Mouse (Mus musculus) central nervous system, embryonic 11.5 days (tissue): Measurements from ENCODE around the gene Olfr1396. TPM values are rescaled to one million over a fixed set of nuclear protein-coding genes. Genes with fewer than 3 reads are reported as not detected.

Experiments used
- polyA plus RNA-seq: library from polyadenylated mRNA; depleted of rRNA; stranded (reverse); fragments of >200 nt; gene quantifications from 2 replicates; pipeline ENCODE4 v1.2.3, GENCODE M21; 2012; rRNA removed

Gene Olfr1396
- polyA plus RNA-seq = not detected in 2 replicates

DNA sequence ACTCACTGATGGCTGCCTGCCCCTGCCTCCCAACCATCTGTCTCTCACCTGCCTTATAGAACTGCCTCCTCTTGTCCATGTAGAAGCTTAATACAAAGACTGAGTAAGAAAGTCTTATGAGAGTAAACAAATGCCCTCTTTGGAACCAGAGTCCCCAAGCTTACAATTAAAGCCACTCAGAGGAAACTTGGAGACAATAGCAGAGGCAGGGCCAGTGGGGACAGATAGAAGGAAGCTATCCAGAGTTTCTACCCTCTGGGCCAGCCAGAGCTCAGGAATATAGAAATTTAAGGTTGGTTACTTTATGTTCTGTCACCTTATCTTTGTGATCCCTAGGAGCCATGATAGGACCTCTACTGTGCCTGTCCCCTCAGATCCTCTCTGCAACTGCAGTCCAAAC is at the start of gene Olfr1396:
TSS of gene Olfr1396 (minus strand) at position 101 of the 400 bp plus-strand sequence.

GRCm38 (mm10) chr11:49154077-49154476 is 39.4 kb upstream of the Olfr1396 start, which contains the start of gene Olfr1394:
Gene Olfr1394, plus strand, starts transcription at chr11:49154377.

GRCm38 (mm10) chr11:49141974-49142373 is 27.3 kb upstream of the Olfr1396 start, which contains the start of gene Olfr1395:
Gene Olfr1395, plus strand, starts transcription at chr11:49142274.

GRCm38 (mm10) chr11:49076001-49076757 is 38.5 kb downstream of the Olfr1396 start, which contains the start of gene Ifi47:
Gene Ifi47, plus strand, starts transcription at chr11:49076587.

GRCm38 (mm10) chr11:49063713-49064469 is 50.8 kb downstream of the Olfr1396 start, which contains the start of gene Tgtp2:
Gene Tgtp2, minus strand, starts transcription at chr11:49064206.

Other genes starting within 250 kb of the Olfr1396 start
- gene Irgm1, start 243.2 kb downstream of the Olfr1396 start, polyA plus RNA-seq = 1.5 and 2.2 TPM in 2 replicates
- 0.12 and 0.13 TPM in 2 replicates for gene Gm5431, start 212.7 kb downstream of the Olfr1396 start, polyA plus RNA-seq
- 0.58 and 1.1 TPM in 2 replicates for gene Psme2b, start 168.7 kb downstream of the Olfr1396 start, polyA plus RNA-seq
- 0.02 and 0.06 TPM in 2 replicates for gene Olfr56, start 136.0 kb downstream of the Olfr1396 start, polyA plus RNA-seq
- gene 9930111J21Rik1, start 135.5 kb downstream of the Olfr1396 start, polyA plus RNA-seq = 0.18 and 0.27 TPM in 2 replicates
- not detected in 2 replicates for gene Gm12185, start 122.6 kb downstream of the Olfr1396 start, polyA plus RNA-seq
- gene Tgtp1, start 120.7 kb downstream of the Olfr1396 start, polyA plus RNA-seq = not detected in 2 replicates
- gene 9930111J21Rik2, start 63.6 kb downstream of the Olfr1396 start, polyA plus RNA-seq = 0.10 and 0.29 TPM in 2 replicates
- not detected in 2 replicates for gene Tgtp2, start 50.7 kb downstream of the Olfr1396 start, polyA plus RNA-seq
- gene Ifi47, start 38.3 kb downstream of the Olfr1396 start, polyA plus RNA-seq = 0.55 and 0.89 TPM in 2 replicates
- not detected in 2 replicates for gene Olfr1395, start 27.4 kb upstream of the Olfr1396 start, polyA plus RNA-seq
- not detected in 2 replicates for gene Olfr1394, start 39.5 kb upstream of the Olfr1396 start, polyA plus RNA-seq
- gene Btnl9, start 72.3 kb upstream of the Olfr1396 start, polyA plus RNA-seq = 0.21 and 0.44 TPM in 2 replicates
- gene Zfp62, start 88.4 kb upstream of the Olfr1396 start, polyA plus RNA-seq = 34.9 and 45.0 TPM in 2 replicates
- 43.1 and 45.5 TPM in 2 replicates for gene Mgat1, start 129.3 kb upstream of the Olfr1396 start, polyA plus RNA-seq
- 0.06 and 0.17 TPM in 2 replicates for gene Olfr1393, start 163.4 kb upstream of the Olfr1396 start, polyA plus RNA-seq
- gene Olfr1392, start 170.4 kb upstream of the Olfr1396 start, polyA plus RNA-seq = 0.05 and 0.20 TPM in 2 replicates
- gene Olfr10, start 189.9 kb upstream of the Olfr1396 start, polyA plus RNA-seq = not detected in 2 replicates
- not detected in 2 replicates for gene Olfr1391, start 207.9 kb upstream of the Olfr1396 start, polyA plus RNA-seq
- gene Olfr1390, start 220.3 kb upstream of the Olfr1396 start, polyA plus RNA-seq = not detected in 2 replicates